Mouse (Mus musculus): ENCODE results near the gene Gjb1.

DNA sequence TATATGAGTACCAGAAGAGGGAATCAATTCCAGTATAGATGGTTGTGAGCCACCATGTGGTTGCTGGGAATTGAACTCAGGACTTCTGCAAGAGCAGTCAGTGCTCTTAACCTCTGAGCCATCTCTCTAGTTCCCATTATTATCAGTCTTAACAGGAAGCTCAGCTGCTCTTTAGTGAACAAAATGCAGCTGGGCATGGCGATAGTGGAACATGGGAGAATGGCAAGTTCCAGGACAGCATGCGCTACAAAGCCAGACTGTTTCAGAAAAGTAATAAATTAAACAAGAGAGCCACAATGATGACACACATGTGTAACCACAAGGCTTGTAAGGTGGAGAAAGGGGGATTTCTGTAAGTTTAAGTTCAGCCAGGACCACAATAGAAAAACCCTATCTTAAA, 30.7 kb upstream of the Gjb1 start:
- no peak for TF ChIP-seq CTCF (conservative IDR thresholded peaks at IDR 0.05; ENCODE audit: low read length)
- no peak for TF ChIP-seq NANOG (IDR thresholded peaks at IDR 0.05; ENCODE audit: borderline replicate concordance, low read length)
